Mouse (Mus musculus) stomach, postnatal 0 days (tissue): ENCODE measurements at regions not wholly inside any gene's neighbourhood (a gene's known extent, or its start where the extent isn't known, plus 50 kb on each side); places are given as distances from the start of the nearest gene placed in this dataset.

Source experiments
- CTCF ChIP-seq: IDR thresholded peaks from 2 replicates; pipeline ENCODE4 v1.5.1; 2016; ENCODE audit warnings: antibody characterized with exemption, low read depth, mild to moderate bottlenecking, moderate library complexity
- EP300 ChIP-seq: optimal IDR thresholded peaks from 2 replicates; pipeline ENCODE3; 2016; ENCODE audit warnings: antibody characterized with exemption

DNA sequence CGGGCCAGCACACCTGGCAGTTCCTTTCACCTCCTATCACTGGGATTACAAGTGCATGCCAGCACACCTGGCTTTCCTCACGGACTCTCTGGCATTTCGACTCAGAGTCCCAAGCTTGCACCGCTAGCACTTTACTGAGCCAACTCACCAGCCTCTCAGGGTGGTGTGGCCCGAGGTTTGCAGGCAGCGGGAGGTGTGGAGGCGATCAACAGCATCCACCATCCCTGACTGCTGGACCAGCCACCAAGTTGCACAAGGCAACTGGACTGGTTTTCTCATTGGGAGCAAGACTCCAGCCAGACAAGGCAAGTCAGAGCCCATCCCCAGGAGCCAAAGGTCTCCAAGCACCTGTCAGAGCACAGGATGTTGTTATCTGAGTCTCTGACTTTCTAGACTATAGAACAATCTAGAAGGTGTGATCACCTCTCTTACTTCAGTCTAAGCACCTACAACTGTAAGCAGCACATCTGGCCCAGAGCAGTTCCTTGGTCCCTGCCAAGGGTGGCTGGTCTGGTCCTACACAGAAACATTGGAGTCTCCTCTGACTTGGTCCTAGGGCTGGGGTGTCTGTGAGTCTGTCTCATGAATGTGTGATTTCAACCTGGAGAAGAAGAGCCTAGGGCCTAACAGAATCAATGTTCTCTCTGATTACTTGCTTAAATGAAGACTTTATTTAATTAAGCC lies 63.8 kb downstream of the Kcnf1 start:
- TF ChIP-seq CTCF (no peak), EP300 (no peak)
